In the genomic region with DNA sequence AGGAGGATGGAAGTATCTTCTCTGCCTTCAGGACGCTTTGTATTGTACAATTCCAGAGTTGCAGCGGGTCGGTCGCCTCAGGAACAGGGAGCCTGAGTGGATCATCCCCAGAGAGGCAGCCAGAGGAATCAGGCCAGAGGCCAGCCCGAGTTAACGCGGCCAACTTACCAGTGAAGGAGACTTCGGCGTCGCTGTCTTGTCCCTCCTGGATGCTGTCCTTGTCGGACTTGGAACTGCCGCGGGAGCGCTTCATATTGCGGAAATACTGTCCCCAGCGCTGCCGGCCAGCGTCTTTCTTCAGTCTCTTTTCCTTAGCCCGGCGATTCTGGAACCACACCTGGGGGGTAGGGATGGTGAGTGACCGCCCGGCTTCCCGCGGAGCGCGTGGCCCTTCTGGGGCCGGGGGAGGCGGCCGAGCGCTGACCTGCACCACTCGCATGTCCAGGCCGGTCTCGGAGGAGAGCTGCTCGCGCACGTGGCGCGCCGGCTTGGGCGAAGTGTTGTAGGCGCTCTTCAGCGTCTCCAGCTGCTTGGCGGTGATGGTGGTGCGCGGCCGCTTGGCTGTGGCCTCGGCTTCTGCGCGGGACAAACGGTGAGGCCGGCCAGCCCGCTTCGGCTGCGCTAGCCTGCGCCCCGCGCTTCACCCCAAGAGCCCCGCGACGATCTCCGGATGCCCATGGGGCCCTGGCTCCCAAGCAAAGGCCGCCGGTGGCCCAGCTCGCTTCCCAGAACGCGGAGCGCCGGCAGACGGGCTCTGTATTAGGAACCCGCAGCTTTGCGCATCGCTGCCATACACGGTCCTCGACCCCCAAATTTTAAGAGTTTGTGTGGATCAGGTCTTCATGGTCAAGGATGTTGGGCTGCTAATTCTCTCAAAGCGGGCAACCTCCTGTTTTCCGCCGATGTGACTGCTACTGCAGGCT, we compare ENCODE assay signal across 10 mouse cellular contexts. TPM values are rescaled to one million over a fixed set of nuclear protein-coding genes. Genes with fewer than 3 reads are reported as not detected.
DNase-seq lines count a peak whose midpoint lies in the region; ATAC-seq lines count a peak whose summit lies in the region.
"Had no signal": no experiment of that assay in that cellular context is flagged by ENCODE, and none has a peak within 500 bp of the region (broad histone marks: within the 10 kb centered on the region; RNA-seq: fewer than 3 reads in every experiment).

No protein-coding gene starts in this region.

- H3K4me3 ChIP-seq in heart, embryonic 12.5 days = peak overlapping the region; percentile 14
- H3K4me3 ChIP-seq in forebrain, embryonic 15.5 days = peak overlapping the region; percentile 12
- H3K4me3 ChIP-seq in midbrain, embryonic 15.5 days = peak overlapping the region; percentile 17
- H3K4me3 ChIP-seq: myocyte had no signal

- H3K4me2 ChIP-seq in heart, embryonic 12.5 days = peak overlapping the region; percentile 51
- peak overlapping the region; percentile 20 for H3K4me2 ChIP-seq in forebrain, embryonic 15.5 days (replicated peaks)
- peak overlapping the region; percentile 45 for H3K4me2 ChIP-seq in midbrain, embryonic 15.5 days

- peaks cover 100% of the 10 kb centered on the region for H3K27me3 ChIP-seq in heart, embryonic 12.5 days (replicated peaks)
- H3K27me3 ChIP-seq in forebrain, embryonic 15.5 days = peaks cover 99% of the 10 kb centered on the region
- peaks cover 98% of the 10 kb centered on the region for H3K27me3 ChIP-seq in midbrain, embryonic 15.5 days (replicated peaks)

- no peak for ATAC-seq in heart, embryonic 12.5 days (ENCODE audit: insufficient number of reproducible peaks, low FRiP score)
- no peak for ATAC-seq in forebrain, embryonic 15.5 days (replicated peaks)
- no peak for ATAC-seq in midbrain, embryonic 15.5 days (replicated peaks)
- ATAC-seq in erythroblast, adult 5-6 weeks (replicated peaks; ENCODE audit: low FRiP score, poor library complexity, severe bottlenecking) = no peak

- H3K4me1 ChIP-seq in heart, embryonic 12.5 days (replicated peaks) = peaks cover 30% of the 10 kb centered on the region
- H3K4me1 ChIP-seq in forebrain, embryonic 15.5 days = peaks cover 24% of the 10 kb centered on the region
- peaks cover 31% of the 10 kb centered on the region for H3K4me1 ChIP-seq in midbrain, embryonic 15.5 days

- under 1% methylated on average over 77 of the region's 77 CpGs for WGBS in heart, embryonic 12.5 days
- under 1% methylated on average over 77 of the region's 77 CpGs for WGBS in forebrain, embryonic 15.5 days
- WGBS in midbrain, embryonic 15.5 days = under 1% methylated on average over 77 of the region's 77 CpGs

- H3K36me3 ChIP-seq in heart, embryonic 12.5 days = no peaks in the 10 kb centered on the region
- no peaks in the 10 kb centered on the region for H3K36me3 ChIP-seq in forebrain, embryonic 15.5 days
- H3K36me3 ChIP-seq in midbrain, embryonic 15.5 days (replicated peaks) = no peaks in the 10 kb centered on the region

- no peak overlapping the region for H3K27ac ChIP-seq in heart, embryonic 12.5 days (ENCODE audit: poor library complexity, severe bottlenecking)
- no peak overlapping the region for H3K27ac ChIP-seq in forebrain, embryonic 15.5 days (replicated peaks)
- no peak overlapping the region for H3K27ac ChIP-seq in midbrain, embryonic 15.5 days

- H3K9me3 ChIP-seq in heart, embryonic 12.5 days (replicated peaks) = no peaks in the 10 kb centered on the region
- no peaks in the 10 kb centered on the region for H3K9me3 ChIP-seq in forebrain, embryonic 15.5 days
- H3K9me3 ChIP-seq in midbrain, embryonic 15.5 days = no peaks in the 10 kb centered on the region

- H3K9ac ChIP-seq in heart, embryonic 12.5 days = no peak overlapping the region
- no peak overlapping the region for H3K9ac ChIP-seq in forebrain, embryonic 15.5 days (replicated peaks)
- no peak overlapping the region for H3K9ac ChIP-seq in midbrain, embryonic 15.5 days

- DNase-seq in heart, adult 18-20 months = no peak
- DNase-seq in adrenal gland, postnatal 10 days = peak; percentile 30
- no peak for DNase-seq in cerebellum, postnatal 4 days (ENCODE audit: low spot score in 2 of 2)
- DNase-seq in spleen, postnatal 14 days (ENCODE audit: low spot score in 2 of 2) = no peak
- DNase-seq: heart, adult 11 months had no signal

RNA-seq across cellular contexts. Expression of a gene that starts 5.9 kb away (rescaled TPM):
- polyA plus RNA-seq in heart, embryonic 12.5 days (2016; fragmentation: Nextera tagmentation; extraction: Ambion mirVana) = not detected in 2 replicates
- not detected for total RNA-seq in heart, adult 18-20 months (2021)
- total RNA-seq in adrenal gland, postnatal 10 days (2021) = under 1 TPM; 0.27 to 0.64 TPM
- polyA plus RNA-seq in forebrain, embryonic 15.5 days (2015; fragmentation: Nextera tagmentation; extraction: Ambion mirVana) = 0.10 TPM in 1 of 2 replicates, not detected in the other
- 0.13 TPM in 1 of 2 replicates, not detected in the other for polyA plus RNA-seq in midbrain, embryonic 15.5 days (2015; fragmentation: Nextera tagmentation; extraction: Ambion mirVana)
- total RNA-seq in erythroblast, adult 5-6 weeks (2015; ENCODE audit: low replicate concordance) = not detected in 2 replicates
- total RNA-seq in erythroblast, adult 5-6 weeks (2017; ENCODE audit: low replicate concordance) = not detected in 2 replicates
- polyA plus RNA-seq: myocyte had no signal

RNA-seq across cellular contexts. Expression of a gene that starts 35.1 kb away (rescaled TPM):
- polyA plus RNA-seq in heart, embryonic 12.5 days (2016; fragmentation: Nextera tagmentation; extraction: Ambion mirVana) = 15.6 and 15.9 TPM in 2 replicates
- total RNA-seq in heart, adult 18-20 months (2021) = 10 to 100 TPM; 13.8 TPM
- 10 to 100 TPM; 17.6 to 18.2 TPM for total RNA-seq in adrenal gland, postnatal 10 days (2021)
- 15.6 and 15.7 TPM in 2 replicates for polyA plus RNA-seq in forebrain, embryonic 15.5 days (2015; fragmentation: Nextera tagmentation; extraction: Ambion mirVana)
- 16.8 and 18.1 TPM in 2 replicates for polyA plus RNA-seq in midbrain, embryonic 15.5 days (2015; fragmentation: Nextera tagmentation; extraction: Ambion mirVana)
- total RNA-seq in erythroblast, adult 5-6 weeks (2015; ENCODE audit: low replicate concordance) = 1.7 and 2.1 TPM in 2 replicates
- total RNA-seq in erythroblast, adult 5-6 weeks (2017; ENCODE audit: low replicate concordance) = 0.60 and 1.7 TPM in 2 replicates

Comparison
In these comparisons a context has a peak if more than half of its experiments do, and no peak if none do; other contexts are left out.
1. RNA of a gene that starts 35.1 kb away (total RNA-seq): 17.6 to 18.2 TPM in adrenal gland, postnatal 10 days and 13.8 TPM in heart, adult 18-20 months; 0.60 to 2.1 TPM in erythroblast, adult 5-6 weeks; every median in the first group is over 4 times any median in the second.
2. Peak in every context shown above with its lines, with median percentiles within 50 percentile points of each other: H3K4me2 ChIP-seq and H3K4me3 ChIP-seq.